Mouse (Mus musculus) lung, postnatal 25 days (tissue): ENCODE measurements around the gene Wdfy1.

Source experiments
- DNase-seq: peaks from one replicate; pipeline ENCODE4 v3.0.0; 2022; ENCODE audit warnings: low spot score

Wdfy1 gene

DNA sequence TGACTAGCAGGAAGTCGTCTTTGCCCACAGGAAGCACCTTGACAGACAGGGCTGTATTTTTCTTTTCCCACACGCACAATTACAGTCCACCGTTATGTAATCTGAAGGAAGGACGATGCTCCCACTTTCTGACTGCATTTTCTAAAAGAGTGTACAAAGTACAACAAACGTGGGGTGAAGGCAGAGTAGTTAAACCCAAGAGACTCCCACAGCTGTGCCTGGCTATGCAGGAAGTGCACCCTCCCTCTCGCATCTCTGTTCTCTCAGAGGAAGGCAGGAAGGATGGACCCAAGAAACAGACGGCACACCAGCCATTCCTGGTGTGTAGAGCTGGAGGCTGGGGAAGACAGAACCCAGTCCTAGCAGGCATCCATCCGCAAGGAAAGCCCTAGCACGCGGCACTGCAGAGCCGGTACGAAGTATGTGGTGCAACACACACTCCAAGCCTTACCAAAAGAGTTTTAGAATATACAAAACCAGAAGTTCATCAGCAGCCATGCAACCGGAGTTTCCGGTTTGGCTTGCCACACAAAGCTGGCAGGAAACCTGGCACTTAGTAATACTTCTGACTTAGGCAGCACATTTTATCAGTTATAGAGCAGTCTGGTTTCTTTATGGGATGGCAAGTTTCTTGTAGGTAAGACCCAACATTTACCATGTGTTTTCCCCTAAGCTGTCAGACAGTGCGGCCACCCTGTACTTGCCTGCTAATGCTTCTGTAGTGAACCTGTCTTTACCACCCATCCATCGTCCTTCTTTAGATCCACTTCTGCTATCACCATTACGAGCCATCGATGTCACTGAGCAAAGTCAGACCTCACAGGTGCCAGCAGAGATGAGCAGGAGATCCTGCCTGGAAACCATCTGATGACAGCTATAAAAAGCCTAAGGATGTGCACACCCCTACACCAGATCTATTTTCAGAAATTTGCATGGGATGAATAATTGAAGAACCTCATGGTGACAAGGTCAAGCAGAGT is 64.5 kb downstream of the Wdfy1 start:
- DNase-seq: peak; percentile 49

GRCm38 (mm10) chr1:79710678-79711077 is 65.3 kb downstream of the Wdfy1 start:
- no peak for DNase-seq

DNA sequence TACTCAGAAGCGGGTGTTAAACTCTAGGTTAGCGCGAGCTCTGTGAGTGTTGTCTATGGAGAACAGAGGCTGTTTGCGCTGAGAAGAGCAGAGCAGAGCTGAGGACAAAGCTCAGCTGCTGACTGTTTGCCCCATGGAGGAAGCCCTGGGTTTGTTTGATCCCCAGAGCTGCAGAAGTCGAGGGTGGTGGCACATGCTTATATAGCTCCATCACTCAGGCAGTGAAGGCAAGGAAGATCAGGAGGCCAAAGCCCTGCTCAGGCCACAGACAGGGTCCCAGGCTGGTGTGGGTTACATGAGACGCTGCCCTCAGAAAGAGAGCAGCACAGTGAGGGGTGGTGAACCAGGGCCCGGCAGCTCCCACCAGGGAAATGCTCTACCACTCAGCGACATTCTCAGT is 65.7 kb downstream of the Wdfy1 start:
- no peak for DNase-seq

GRCm38 (mm10) chr1:79707383-79707782 is 68.6 kb downstream of the Wdfy1 start:
- no peak for DNase-seq

DNA sequence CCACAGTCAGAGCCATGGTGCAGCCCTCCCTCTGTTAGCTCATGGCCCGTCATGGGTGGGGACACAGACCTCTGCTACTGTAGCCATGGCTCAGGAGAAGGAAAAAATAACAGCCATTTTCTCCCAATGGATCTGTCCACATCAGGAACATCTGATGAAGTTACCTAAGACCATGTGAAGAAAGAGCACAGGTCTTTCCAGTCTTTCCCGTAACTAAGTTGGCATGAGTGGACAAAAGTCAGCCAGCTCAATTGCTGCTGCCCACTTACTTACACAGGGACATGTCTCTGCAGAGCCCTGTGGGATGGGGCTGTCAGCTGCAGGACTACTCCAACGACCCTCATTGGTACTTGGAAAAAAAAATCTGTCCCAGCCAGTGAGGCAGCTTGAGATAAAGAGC is 69.2 kb downstream of the Wdfy1 start:
- no peak for DNase-seq

GRCm38 (mm10) chr1:79704672-79705071 is 71.3 kb downstream of the Wdfy1 start:
- no peak for DNase-seq

DNA sequence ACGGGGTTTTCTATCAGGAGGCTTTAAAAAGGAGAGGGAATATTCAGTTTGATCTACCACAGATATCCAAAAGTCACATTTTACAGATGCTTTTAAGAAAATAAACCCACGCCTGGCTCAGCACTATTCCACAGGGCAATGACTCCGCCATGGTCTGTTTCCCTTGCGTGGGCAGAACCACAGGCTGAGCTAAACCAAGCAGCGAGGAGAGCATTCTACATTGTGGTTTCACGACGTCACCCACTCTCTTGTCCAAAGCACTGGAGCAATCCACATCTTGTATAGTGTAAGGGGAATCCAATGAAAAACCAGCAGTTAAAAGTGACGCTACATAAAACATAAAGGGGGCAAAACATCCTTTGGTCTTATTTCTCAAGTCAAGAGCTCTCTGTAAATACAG is 72.4 kb downstream of the Wdfy1 start:
- DNase-seq: no peak

GRCm38 (mm10) chr1:79698506-79698905 is 77.4 kb downstream of the Wdfy1 start:
- DNase-seq: no peak

DNA sequence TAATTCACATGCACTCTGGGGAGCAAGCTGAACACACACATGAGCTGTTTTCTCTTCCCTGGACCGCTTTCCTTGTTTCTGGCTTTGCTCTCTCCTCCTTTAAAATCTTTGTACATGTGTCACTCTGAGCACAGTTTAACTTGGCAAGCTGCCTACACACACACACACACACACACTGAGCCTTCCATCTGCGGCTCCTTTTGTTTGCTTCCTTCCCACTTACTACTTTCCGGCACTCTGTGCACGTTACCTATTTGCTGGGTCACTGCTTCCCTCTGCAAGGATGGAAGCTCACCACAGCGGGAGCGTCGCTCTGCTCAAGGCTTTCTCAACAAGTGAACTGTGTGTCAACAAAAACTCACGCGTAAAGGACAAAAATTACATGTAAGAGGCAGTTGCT is 78.6 kb downstream of the Wdfy1 start:
- peak; percentile 42 for DNase-seq

GRCm38 (mm10) chr1:79696933-79697332 is 79.0 kb downstream of the Wdfy1 start:
- no peak for DNase-seq

GRCm38 (mm10) chr1:79692482-79692881 is 83.5 kb downstream of the Wdfy1 start:
- no peak for DNase-seq

DNA sequence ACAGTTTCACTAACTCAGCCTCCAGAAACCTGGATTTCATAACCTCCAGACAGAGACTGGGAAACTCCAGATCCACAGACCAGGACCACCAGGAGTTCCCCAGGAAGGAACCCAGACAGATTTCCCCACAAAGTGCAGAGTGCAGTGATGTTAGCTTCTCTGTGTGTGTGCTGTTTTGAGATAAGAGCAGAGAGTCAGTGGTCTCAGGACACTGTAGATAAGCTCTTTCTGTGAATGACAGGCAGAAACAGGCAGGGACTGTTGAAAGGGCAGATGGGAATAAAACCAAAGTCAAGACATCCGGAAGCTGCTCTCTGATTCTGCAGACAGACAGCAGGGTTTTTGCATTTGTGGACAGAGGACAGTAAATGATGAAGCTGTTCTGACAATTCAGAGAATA is 88.7 kb downstream of the Wdfy1 start:
- no peak for DNase-seq

- DNase-seq: no peak
Measured at GRCm38 (mm10) chr1:79684027-79684426, 91.9 kb downstream of the Wdfy1 start.

DNA sequence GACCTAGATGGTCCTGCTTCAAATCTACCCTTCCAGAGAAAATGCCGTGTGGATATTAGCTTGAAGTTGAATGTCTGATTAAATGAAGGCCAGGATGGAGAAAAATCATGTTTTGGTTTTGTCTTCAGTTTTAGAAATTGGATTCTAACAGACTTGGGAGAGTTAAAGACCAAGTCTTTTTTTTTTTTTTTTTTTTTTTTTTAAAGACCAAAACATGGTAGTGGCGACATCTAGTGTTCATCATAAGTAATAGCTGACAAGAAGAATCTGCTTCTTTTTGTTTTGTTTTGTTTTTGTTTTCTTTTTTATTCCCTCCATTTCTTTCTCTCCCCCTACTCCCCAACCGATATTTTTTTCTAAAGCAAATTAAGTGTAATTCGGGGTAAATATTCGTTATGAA is 93.0 kb downstream of the Wdfy1 start:
- no peak for DNase-seq

DNA sequence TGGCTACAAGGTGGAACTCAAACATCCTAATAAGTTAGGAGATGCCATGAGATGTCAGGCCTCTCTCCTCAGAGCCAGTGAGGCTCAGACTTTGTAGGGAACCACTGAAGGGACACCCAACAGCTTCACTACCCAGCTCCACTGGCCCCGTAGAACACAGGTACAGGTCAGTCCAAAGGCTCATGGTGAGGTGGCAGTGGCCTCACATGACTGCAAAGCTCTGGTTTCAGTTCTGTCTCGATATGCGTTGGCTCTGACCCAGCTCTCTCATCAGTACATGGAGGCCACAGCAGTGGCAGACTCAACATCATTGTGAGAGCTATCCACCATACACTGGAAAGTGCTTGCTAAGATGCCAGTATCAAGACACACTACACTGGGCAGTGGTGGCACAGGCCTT is 95.2 kb downstream of the Wdfy1 start:
- DNase-seq: no peak

DNA sequence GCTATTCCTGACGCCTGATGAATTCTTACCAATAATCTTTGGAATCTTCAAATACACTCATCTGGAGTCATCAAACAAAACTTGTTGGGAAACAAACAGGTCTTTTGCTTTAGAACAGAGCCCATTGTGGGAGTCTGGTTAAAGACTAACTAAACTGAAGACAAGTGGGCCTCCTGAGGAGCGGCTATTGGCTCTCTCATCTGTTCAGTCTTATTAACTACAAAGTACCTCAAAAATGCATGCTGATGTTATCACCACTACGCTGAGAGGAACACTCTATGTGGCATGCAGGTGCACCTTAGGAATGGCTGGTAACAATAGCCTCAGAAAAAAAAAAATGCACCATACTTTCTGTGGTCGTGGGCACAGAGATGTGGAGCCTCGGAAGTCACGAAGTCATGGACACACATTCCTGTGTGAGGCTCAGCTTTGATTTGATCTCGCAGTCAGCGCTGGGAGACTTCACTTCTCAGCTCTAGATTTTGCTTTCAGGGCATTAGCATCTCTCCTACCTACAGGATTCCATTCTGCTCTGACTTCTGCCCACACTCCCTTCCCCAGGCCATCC is 97.7 kb downstream of the Wdfy1 start:
- DNase-seq: no peak

GRCm38 (mm10) chr1:79675716-79676115 is 100.2 kb downstream of the Wdfy1 start:
- no peak for DNase-seq

DNA sequence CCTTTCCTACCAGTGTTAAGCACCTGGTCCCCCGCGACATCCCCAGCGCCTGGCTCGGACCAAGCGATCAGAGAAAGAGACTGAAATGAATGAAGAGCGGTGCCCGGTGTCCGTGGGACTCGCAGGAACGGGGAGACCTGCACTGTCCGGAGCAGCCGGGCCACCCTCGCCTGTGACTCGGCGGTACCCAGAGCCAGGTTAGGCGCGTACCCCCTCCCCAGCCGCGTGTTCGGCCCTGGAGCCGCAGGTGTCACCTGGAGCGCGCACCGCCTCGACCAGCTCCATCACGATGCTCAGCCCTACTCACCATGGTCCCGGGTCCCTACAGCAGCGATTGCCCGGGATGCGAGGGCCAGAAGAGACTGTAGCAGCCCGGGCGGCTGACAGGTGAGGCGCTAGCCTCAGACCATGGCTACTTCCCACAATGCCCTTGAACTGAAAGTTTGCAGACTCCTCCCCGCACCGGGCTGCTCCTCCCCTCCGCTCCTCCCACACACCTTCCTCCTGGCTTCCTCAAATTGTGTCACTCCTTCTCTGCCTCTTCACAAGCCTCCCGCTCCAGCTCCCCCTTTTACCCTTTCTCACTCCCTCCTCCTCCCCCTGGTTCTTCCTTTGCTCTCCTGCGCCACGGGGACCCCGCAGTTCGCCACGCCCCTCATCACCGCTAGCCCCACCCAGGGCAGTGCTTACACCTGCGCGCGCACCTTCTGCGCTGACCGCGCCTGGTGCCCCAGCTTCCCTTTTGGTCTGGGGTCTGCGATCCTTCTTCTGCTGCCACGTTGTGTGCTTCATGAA is 104.2 kb downstream of the Wdfy1 start, which contains the start of gene Ap1s3:
Ap1s3 (minus strand) TSS at position 430 of the 795 bp plus-strand sequence.
- DNase-seq: peak; percentile 78

- no peak for DNase-seq
Measured at GRCm38 (mm10) chr1:79671196-79671542, 104.8 kb downstream of the Wdfy1 start.

DNA sequence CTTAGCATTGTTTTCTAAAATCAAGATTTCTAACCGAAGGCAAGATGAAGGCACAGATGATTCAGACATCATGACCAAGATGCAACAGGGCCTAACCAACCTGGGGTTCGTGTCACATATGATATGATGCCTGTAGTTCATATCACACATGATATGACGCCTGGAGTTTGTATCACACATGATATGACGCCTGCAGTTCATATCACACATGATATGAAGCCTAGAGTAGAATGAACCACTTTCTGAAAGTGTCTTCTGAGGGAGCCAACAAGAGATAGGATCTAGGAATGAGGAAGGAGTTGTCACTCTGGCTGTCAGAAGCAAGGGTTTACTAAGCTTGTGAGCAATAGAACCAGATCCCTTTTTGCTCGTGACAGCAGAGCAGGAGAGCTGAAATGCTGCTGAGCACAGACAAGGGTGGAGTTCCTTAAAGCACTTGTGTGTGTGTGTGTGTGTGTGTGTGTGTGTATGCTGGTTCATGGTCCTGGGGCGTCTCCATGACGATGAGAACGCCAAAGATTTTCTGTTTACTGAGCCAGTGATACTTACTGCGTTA is 106.4 kb downstream of the Wdfy1 start:
- DNase-seq: no peak

- DNase-seq: no peak
Measured at GRCm38 (mm10) chr1:79664911-79665310, 111.0 kb downstream of the Wdfy1 start.

GRCm38 (mm10) chr1:79659598-79659997 is 116.3 kb downstream of the Wdfy1 start:
- DNase-seq: no peak
